Mouse (Mus musculus) heart, embryonic 11.5 days (tissue): ENCODE measurements around the gene Sgca. TPM values are rescaled to one million over a fixed set of nuclear protein-coding genes. Genes with fewer than 3 reads are reported as not detected.

ENCODE experiments used
- ATAC-seq: fragments of 200-750 bp; cut with Nextera tagmentation; replicated peaks from 2 replicates; pipeline ENCODE4 v1.8.0; 2017; ENCODE audit warnings: moderate library complexity; ENCODE audit not compliant: insufficient number of reproducible peaks, low FRiP score, low TSS enrichment
- H3K27ac ChIP-seq: fragments of 300-500 bp; sonication (generic); 2 replicates; pipeline ENCODE4 v1.5.1; 2014; ENCODE audit warnings: mild to moderate bottlenecking, low read depth, low read length
- H3K27me3 ChIP-seq: fragments of 300-500 bp; sonication (generic); 2 replicates; pipeline ENCODE4 v1.6.1; 2014; ENCODE audit warnings: mild to moderate bottlenecking, low read length, mixed read lengths; ENCODE audit not compliant: control insufficient read depth, insufficient read depth
- H3K36me3 ChIP-seq: fragments of 300-500 bp; sonication (generic); 2 replicates; pipeline ENCODE4 v1.6.1; 2014; ENCODE audit warnings: mild to moderate bottlenecking, low read length, moderate library complexity, mixed read lengths; ENCODE audit not compliant: control insufficient read depth, insufficient read depth
- H3K4me1 ChIP-seq: fragments of 300-500 bp; sonication (generic); 2 replicates; pipeline ENCODE4 v1.6.1; 2014; ENCODE audit warnings: low read length; ENCODE audit not compliant: control insufficient read depth, insufficient read depth
- H3K4me2 ChIP-seq: fragments of 300-500 bp; sonication (generic); 2 replicates; pipeline ENCODE4 v1.6.1; 2014; ENCODE audit warnings: mild to moderate bottlenecking, moderate library complexity
- H3K4me3 ChIP-seq: fragments of 300-500 bp; sonication (generic); 2 replicates; pipeline ENCODE4 v1.5.1; 2014; ENCODE audit warnings: low read depth, low read length
- H3K9ac ChIP-seq: fragments of 300-500 bp; sonication (generic); 2 replicates; pipeline ENCODE4 v1.6.1; 2014; ENCODE audit warnings: mild to moderate bottlenecking, low read depth, low read length, moderate library complexity
- H3K9me3 ChIP-seq: fragments of 300-500 bp; sonication (generic); replicated peaks from 2 replicates; pipeline ENCODE4 v1.6.1; 2016; ENCODE audit warnings: low read length; ENCODE audit not compliant: control insufficient read depth
- WGBS: fragments of 180-500 bp; shearing (Covaris S2); extraction: QIAGEN DNeasy Blood & Tissue Kit; methylation state at CpG from one replicate; pipeline ENCODE4 v1.1.7; 2014; ENCODE audit not compliant: insufficient replicate concordance; 5-methylcytosine and 5-hydroxymethylcytosine counted together
- polyA plus RNA-seq: library from polyadenylated mRNA; unstranded; fragments of >200 nt; fragmentation: Nextera tagmentation; extraction: Ambion mirVana; gene quantifications from 2 replicates; pipeline ENCODE4 v1.2.1, GENCODE M21; 2014

The Sgca gene
- polyA plus RNA-seq, 1 experiment from 2014 or later: 24.7 TPM

DNA sequence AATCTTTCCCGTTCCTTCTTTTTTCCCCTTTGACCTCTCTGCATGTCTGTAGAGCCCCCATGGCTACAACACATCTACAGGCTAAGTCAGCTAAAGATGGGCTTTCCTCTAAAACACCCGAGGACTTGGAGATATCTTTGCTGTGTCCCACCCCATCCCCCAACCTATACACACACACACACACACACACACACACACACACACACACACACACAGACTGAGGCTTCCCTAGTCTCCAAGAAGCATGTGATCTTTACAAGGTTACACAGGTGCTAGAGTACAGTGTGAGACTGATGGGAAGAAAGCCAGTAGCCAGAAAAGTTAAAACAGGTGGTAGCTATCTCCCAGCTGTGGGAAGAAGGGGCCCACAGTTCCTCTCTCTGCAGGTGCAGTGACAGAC, 10.3 kb upstream of the Sgca start:
- no peaks in the 10 kb centered on the region for H3K27me3 ChIP-seq
- 65% methylated on average over 2 of the region's 2 CpGs for WGBS
- no peak for ATAC-seq
- H3K4me1 ChIP-seq: peaks cover 12% of the 10 kb centered on the region
- H3K9me3 ChIP-seq: no peaks in the 10 kb centered on the region
- H3K27ac ChIP-seq: no peak overlapping the region
- H3K9ac ChIP-seq: no peak overlapping the region
- H3K36me3 ChIP-seq: no peaks in the 10 kb centered on the region
- H3K4me3 ChIP-seq: no peak overlapping the region
- H3K4me2 ChIP-seq: no peak overlapping the region

DNA sequence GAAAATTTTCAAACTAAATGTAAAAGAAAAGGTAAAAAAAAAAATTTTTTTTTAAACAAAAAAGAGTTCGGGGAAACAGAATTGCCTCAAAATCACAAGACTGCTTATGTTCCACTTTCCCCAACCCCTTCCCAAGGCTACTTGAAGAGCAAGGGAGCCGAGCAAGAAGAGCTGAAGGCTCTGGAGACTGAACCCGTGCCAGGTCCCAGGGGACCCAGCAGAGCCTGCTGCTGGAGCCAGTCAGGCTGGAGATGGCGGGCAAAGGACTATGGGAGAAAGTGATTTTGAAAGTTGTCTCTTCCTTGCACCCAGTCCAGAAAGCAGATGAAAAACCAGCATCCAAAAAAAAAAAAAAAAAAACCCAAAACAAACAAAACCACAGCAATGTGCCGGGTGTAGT, 9.7 kb upstream of the Sgca start:
- no peak overlapping the region for H3K4me2 ChIP-seq
- no peak overlapping the region for H3K9ac ChIP-seq
- H3K4me3 ChIP-seq: no peak overlapping the region
- H3K27ac ChIP-seq: no peak overlapping the region
- no peaks in the 10 kb centered on the region for H3K27me3 ChIP-seq
- peaks cover 12% of the 10 kb centered on the region for H3K4me1 ChIP-seq
- ATAC-seq: no peak
- WGBS: 79% methylated on average over 5 of the region's 5 CpGs
- no peaks in the 10 kb centered on the region for H3K9me3 ChIP-seq
- H3K36me3 ChIP-seq: no peaks in the 10 kb centered on the region

DNA sequence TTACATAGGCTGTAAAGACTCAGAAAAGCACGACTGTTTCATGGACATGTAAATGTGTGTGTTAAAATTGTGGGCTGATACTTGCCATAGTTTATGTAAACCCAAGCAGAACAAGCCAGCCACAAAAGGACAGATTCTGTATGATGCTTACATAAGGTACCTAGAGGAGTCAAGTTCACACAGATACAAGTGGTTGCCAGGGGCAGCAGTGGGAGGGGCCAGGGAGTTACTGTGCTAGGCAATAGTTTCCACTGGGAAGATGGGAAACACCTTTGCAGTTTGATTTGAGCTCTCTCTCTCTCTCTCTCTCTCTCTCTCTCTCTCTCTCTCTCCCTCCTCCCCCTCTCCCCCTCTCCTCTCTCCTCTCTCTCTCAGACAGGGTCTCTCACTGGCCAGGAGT, 9.0 kb upstream of the Sgca start:
- Histone ChIP-seq H3K4me1 (peaks cover 12% of the 10 kb centered on the region), H3K4me2 (no peak overlapping the region), H3K27me3 (no peaks in the 10 kb centered on the region), H3K27ac (no peak overlapping the region), H3K4me3 (no peak overlapping the region), H3K9ac (no peak overlapping the region), H3K36me3 (no peaks in the 10 kb centered on the region), H3K9me3 (no peaks in the 10 kb centered on the region)
- ATAC-seq: no peak
- 45% methylated on average over 1 of the region's 1 CpGs for WGBS

DNA sequence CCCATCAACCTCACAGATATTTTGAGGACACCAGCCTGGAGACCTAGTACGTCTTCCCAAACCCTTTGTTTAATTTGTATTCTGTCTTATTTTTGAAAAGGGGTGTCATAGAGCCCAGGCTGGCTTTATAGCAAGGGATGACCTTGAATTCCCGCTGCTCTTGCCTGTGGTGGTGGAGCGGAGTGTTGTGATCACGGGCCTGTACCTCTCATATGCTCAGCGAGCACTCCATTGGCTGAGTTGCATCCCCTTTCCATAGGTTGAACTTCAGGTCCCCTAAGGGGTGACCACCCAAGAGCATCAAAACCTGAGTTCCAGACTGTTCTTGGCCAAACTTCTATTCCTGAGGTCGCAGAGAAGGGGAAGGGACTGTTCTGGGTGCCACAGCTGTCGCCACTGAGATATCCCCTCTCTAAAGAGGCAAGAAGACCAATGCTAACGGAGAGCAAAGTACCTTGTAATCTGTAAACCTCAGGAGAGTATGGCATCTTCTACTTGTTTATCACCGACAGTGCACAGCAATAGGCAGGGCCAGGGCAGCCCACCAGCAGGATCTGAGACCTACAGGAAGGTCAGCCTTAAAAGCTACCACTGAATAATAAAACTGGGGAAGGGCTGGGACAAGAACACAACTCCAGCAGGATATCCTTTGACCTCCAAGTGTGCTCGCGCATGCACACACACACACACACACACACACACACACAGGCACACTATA, 3.5 kb upstream of the Sgca start:
- Histone ChIP-seq H3K36me3 (no peaks in the 10 kb centered on the region), H3K27ac (no peak overlapping the region), H3K4me1 (peaks cover 21% of the 10 kb centered on the region), H3K27me3 (no peaks in the 10 kb centered on the region), H3K4me2 (peak overlapping the region; percentile 58), H3K9ac (peak overlapping the region; percentile 28; the same call in 1 of the 2 replicates), H3K4me3 (0 out of 2 replicates have a peak overlapping the region, but pooled peaks have one; percentile 6), H3K9me3 (no peaks in the 10 kb centered on the region)
- WGBS: 72% methylated on average over 11 of the region's 11 CpGs
- no peak for ATAC-seq

DNA sequence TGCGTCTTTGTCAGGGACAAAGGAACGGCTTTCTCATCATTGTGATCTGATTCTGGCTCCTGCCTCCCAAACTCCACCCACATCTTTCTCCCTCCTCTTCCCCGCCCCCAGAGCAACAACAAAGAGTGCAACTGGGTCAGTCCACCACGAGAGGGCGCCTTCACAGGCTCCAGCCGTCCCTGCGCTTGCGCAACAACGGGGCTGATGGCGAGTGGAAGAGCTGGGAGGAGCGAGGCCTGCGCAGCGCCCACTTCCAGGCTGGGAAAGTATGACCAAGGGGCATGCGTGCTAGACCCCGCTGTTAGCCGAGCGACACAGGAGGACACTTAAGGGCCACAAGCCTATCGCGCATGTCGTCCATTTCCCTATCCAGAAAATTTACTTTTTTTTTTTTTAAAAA, 2.8 kb upstream of the Sgca start:
- no peaks in the 10 kb centered on the region for H3K9me3 ChIP-seq
- H3K27me3 ChIP-seq: no peaks in the 10 kb centered on the region
- H3K4me2 ChIP-seq: peak overlapping the region; percentile 58
- no peaks in the 10 kb centered on the region for H3K36me3 ChIP-seq
- H3K4me3 ChIP-seq: 0 out of 2 replicates have a peak overlapping the region, but pooled peaks have one; percentile 6
- H3K27ac ChIP-seq: no peak overlapping the region
- peak; percentile 89 for ATAC-seq
- whole genome bisulfite sequencing: under 1% methylated on average over 20 of the region's 20 CpGs
- peaks cover 21% of the 10 kb centered on the region for H3K4me1 ChIP-seq
- peak overlapping the region; percentile 30; the same call in 1 of the 2 replicates for H3K9ac ChIP-seq

DNA sequence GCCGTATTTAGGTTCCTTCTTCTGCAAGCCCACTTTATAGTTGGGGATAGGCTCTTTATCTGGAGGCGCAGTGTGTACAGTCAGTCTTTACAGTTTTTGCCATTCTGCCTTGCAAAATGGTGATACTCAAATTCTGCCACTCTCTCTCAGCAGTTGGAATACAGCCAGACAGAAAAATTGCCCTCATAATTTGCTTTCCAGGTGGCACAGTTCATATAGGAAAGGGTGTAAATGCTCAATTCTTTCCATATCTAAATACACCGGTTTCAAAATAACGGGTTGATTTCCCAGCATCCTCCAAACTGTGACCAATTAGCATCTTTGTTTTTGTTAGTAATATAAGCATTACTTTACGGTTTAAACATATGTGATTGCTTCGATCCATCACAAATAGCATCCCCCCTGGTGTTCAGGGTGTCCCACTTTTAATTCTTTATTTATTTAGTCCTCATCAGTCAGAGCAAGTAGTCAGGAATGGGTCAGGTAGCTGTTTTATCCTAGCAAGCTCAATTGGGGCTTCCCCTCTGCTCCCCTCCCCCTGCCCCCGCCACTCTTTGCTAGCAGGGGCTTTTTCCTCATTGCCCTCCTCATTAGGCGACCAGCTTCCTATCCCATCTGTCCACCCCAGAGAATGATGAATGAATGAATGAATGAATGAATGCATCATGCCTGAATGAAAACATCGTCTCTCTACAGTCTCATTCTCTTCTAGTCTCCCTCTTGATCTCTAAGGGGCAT, 2.2 kb upstream of the Sgca start:
- H3K27me3 ChIP-seq: no peaks in the 10 kb centered on the region
- H3K4me3 ChIP-seq: no peak overlapping the region

DNA sequence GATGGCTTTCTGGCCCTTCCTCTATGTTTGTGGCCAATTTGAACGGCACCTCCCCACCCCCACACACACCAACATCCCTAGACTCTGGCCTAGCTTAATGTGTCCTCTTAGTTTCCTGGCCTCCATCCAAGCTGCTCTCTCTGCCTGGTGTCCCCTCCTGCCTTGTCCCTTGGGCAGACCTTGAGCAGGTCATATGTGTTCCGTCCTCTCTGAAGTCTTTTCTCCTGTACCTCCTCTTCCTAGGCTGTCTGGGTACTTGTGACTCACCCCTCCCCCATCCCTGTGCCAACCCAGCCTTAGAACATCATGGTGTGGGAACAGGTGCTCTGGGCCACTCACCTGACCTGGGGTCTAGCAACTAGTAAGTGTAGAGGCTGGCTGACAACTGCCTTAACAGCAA, 1.2 kb downstream of the Sgca start:
- no peak overlapping the region for H3K4me2 ChIP-seq
- ATAC-seq: no peak
- no peak overlapping the region for H3K27ac ChIP-seq
- no peak overlapping the region for H3K9ac ChIP-seq
- WGBS: 72% methylated on average over 2 of the region's 2 CpGs
- H3K27me3 ChIP-seq: peaks cover 3% of the 10 kb centered on the region; the same call in 1 of the 2 replicates
- H3K9me3 ChIP-seq: no peaks in the 10 kb centered on the region
- H3K4me3 ChIP-seq: no peak overlapping the region
- H3K36me3 ChIP-seq: no peaks in the 10 kb centered on the region
- H3K4me1 ChIP-seq: peaks cover 31% of the 10 kb centered on the region

More for the DNA sequence above, 2.2 kb upstream of the Sgca start:
- Histone ChIP-seq H3K4me1 (peaks cover 23% of the 10 kb centered on the region), H3K36me3 (no peaks in the 10 kb centered on the region), H3K9me3 (no peaks in the 10 kb centered on the region), H3K27ac (no peak overlapping the region), H3K9ac (peak overlapping the region; percentile 30; the same call in 1 of the 2 replicates), H3K4me2 (peak overlapping the region; percentile 58)
- no peak for ATAC-seq
- 39% methylated on average over 9 of the region's 9 CpGs for WGBS

DNA sequence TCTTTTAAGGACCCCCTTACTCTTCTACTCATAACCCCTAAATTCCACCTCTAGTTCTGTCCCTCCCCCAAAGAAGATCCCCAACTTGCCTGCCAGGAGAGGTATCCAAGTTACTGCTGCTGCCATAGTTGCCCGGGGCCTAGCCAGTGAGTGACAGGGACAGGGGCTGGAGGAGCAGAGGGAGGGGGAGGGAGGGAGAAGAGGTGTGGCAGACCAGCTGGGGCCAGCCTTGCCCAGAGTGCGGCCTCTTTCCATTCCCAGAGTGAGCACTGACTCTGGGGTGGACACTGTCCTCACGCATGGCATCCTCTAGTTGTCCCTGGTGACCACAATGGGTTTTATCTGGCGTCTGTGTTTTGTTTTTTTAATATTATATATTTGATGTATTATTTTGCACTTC, 2.8 kb downstream of the Sgca start:
- peak overlapping the region; percentile 29 for H3K4me3 ChIP-seq
- H3K9ac ChIP-seq: peak overlapping the region; percentile 43; the same call in 1 of the 2 replicates
- H3K4me1 ChIP-seq: peaks cover 22% of the 10 kb centered on the region
- WGBS: 40% methylated on average over 4 of the region's 4 CpGs
- no peaks in the 10 kb centered on the region for H3K36me3 ChIP-seq
- H3K4me2 ChIP-seq: peak overlapping the region; percentile 58
- no peaks in the 10 kb centered on the region for H3K9me3 ChIP-seq
- ATAC-seq: no peak; the same call in 1 of the 2 replicates
- H3K27ac ChIP-seq: peak overlapping the region; percentile 55; the same call in 1 of the 2 replicates
- peaks cover 3% of the 10 kb centered on the region; the same call in 1 of the 2 replicates for H3K27me3 ChIP-seq
